Mouse (Mus musculus): ENCODE data around the gene Ppp6r1. TPM values are rescaled to one million over a fixed set of nuclear protein-coding genes. Genes with fewer than 3 reads are reported as not detected.

Gene Ppp6r1
- polyA plus RNA-seq, 1 experiment from 2014 or later = 10.9 TPM

DNA sequence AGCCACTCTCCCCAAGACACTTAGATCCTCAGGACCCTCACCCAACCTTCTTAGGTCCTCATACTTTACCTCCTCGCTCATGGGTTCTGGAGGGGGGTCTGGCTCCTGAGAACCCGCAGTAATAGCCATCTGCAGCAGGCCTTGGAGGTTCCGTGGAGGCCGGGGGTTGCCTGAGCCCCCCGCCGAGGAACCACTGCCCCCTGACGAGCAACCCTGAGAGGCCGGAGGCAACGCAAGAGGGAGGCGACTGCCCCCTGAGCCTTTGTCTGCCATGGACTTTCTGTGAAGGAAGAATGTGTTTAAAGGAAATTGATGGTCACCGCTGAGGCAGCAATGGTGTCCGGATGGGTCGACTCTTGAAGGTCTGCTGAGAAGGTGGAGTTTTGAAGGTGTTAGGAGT, 25.4 kb upstream of the Ppp6r1 start:
- peak overlapping the region; percentile 58 for H3K4me3 ChIP-seq (ENCODE audit: low read depth, low read length)
- peak overlapping the region; percentile 88 for H3K4me2 ChIP-seq (ENCODE audit: low read depth, low read length)
- ATAC-seq (ENCODE audit: low read depth) = no peak
- no peaks in the 10 kb centered on the region for H3K27me3 ChIP-seq (ENCODE audit: control insufficient read depth, insufficient read depth, low read length)
- peaks cover 6% of the 10 kb centered on the region; the same call in 1 of the 2 replicates for H3K4me1 ChIP-seq (ENCODE audit: control insufficient read depth, insufficient read depth, low read length)
- WGBS = under 1% methylated on average over 13 of the region's 13 CpGs
- peak overlapping the region; percentile 56 for H3K9ac ChIP-seq (replicated peaks; ENCODE audit: low read depth, low read length)
- peak overlapping the region; percentile 30; the same call in 1 of the 2 replicates for H3K27ac ChIP-seq (ENCODE audit: low read depth, low read length)
- no peaks in the 10 kb centered on the region for H3K36me3 ChIP-seq (ENCODE audit: control insufficient read depth, insufficient read depth, low read length)
- H3K9me3 ChIP-seq (ENCODE audit: control insufficient read depth, low read length) = no peaks in the 10 kb centered on the region

DNA sequence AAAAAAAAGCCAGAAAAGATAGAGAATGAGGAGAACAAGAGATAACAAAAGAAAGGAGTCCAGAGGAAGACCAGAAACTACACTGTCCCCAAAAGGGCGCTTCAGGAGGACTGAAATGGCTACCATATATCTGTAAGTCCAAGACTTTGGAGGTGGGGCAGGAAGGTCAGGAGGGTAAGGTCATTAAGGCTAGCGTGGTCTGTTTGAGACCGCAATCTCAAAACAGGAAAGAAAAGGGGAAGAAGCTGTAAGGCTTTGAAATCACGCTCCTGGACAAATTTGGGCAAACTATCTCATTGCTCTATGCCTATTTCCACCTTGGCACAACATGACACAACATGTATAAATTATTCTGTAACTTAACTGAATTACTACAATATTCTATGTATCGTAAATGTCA, 24.5 kb upstream of the Ppp6r1 start:
- WGBS = 86% methylated on average over 5 of the region's 5 CpGs
- no peak overlapping the region for H3K4me2 ChIP-seq (ENCODE audit: low read depth, low read length)
- no peaks in the 10 kb centered on the region for H3K9me3 ChIP-seq (ENCODE audit: control insufficient read depth, low read length)
- H3K27me3 ChIP-seq (ENCODE audit: control insufficient read depth, insufficient read depth, low read length) = no peaks in the 10 kb centered on the region
- no peaks in the 10 kb centered on the region for H3K36me3 ChIP-seq (ENCODE audit: control insufficient read depth, insufficient read depth, low read length)
- H3K27ac ChIP-seq (ENCODE audit: low read depth, low read length) = no peak overlapping the region
- H3K4me3 ChIP-seq (ENCODE audit: low read depth, low read length) = no peak overlapping the region
- H3K9ac ChIP-seq (replicated peaks; ENCODE audit: low read depth, low read length) = no peak overlapping the region
- peaks cover 6% of the 10 kb centered on the region; the same call in 1 of the 2 replicates for H3K4me1 ChIP-seq (ENCODE audit: control insufficient read depth, insufficient read depth, low read length)
- ATAC-seq (ENCODE audit: low read depth) = no peak

DNA sequence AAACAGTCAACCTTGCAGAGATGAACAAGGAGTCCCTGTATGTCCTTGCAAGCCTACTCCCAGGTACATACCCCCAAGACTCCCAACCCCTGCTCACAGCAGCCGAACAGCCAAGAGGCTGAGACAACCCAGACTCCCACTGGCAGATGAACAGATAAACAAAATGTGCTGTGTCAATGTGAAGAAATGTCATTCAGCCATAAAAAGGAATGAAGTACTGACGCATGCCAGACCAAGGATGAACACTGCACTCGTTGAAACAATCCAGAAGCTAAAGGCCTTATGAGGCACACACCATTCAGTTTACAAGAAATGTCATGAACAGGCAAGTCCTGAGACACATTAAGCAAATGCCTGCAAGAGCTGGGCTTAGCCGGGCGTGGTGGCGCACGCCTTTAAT, 16.4 kb upstream of the Ppp6r1 start:
- Histone ChIP-seq H3K4me1 (ENCODE audit: control insufficient read depth, insufficient read depth, low read length) (no peaks in the 10 kb centered on the region), H3K36me3 (ENCODE audit: control insufficient read depth, insufficient read depth, low read length) (peaks cover 32% of the 10 kb centered on the region), H3K9me3 (ENCODE audit: control insufficient read depth, low read length) (no peaks in the 10 kb centered on the region), H3K4me3 (ENCODE audit: low read depth, low read length) (no peak overlapping the region), H3K9ac (replicated peaks; ENCODE audit: low read depth, low read length) (no peak overlapping the region), H3K27me3 (ENCODE audit: control insufficient read depth, insufficient read depth, low read length) (no peaks in the 10 kb centered on the region), H3K27ac (ENCODE audit: low read depth, low read length) (no peak overlapping the region), H3K4me2 (ENCODE audit: low read depth, low read length) (no peak overlapping the region)
- no peak for ATAC-seq (ENCODE audit: low read depth)
- WGBS = 98% methylated on average over 7 of the region's 7 CpGs

DNA sequence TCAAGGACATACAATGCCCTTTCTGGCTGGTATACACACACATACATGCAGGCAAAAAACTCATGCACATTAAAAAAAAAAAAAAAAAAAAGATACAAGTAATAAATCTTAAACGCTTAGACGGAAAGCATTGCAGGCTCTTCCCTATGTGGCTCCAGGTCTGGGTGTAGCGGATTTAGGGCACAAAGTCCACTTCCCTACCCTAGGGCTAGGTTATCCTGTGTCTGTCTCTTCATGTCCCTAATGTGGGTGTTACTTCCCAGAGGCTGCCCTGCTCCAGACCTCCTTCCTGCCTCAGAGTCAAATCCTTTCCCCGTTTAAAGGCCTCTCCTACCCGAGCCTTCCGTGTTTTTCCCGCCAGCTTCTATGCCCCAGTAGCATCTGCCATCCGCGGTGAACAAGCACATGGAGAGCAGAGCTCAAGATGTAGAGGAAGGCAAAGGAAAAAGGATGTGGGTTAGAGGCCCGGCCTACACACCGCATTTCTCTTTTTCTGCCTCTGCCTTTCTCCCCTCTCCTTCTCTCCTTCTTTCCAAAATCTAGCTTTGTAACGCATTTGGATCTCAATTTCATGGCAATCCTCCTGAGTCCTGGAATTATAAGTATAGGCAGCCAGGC, 15.4 kb upstream of the Ppp6r1 start:
- H3K36me3 ChIP-seq (ENCODE audit: control insufficient read depth, insufficient read depth, low read length) = peaks cover 34% of the 10 kb centered on the region
- H3K9ac ChIP-seq (replicated peaks; ENCODE audit: low read depth, low read length) = no peak overlapping the region
- H3K9me3 ChIP-seq (ENCODE audit: control insufficient read depth, low read length) = no peaks in the 10 kb centered on the region
- no peaks in the 10 kb centered on the region for H3K4me1 ChIP-seq (ENCODE audit: control insufficient read depth, insufficient read depth, low read length)
- H3K4me3 ChIP-seq (ENCODE audit: low read depth, low read length) = no peak overlapping the region
- no peak for ATAC-seq (ENCODE audit: low read depth)
- no peaks in the 10 kb centered on the region for H3K27me3 ChIP-seq (ENCODE audit: control insufficient read depth, insufficient read depth, low read length)
- 92% methylated on average over 12 of the region's 12 CpGs for WGBS
- no peak overlapping the region for H3K27ac ChIP-seq (ENCODE audit: low read depth, low read length)
- no peak overlapping the region for H3K4me2 ChIP-seq (ENCODE audit: low read depth, low read length)

DNA sequence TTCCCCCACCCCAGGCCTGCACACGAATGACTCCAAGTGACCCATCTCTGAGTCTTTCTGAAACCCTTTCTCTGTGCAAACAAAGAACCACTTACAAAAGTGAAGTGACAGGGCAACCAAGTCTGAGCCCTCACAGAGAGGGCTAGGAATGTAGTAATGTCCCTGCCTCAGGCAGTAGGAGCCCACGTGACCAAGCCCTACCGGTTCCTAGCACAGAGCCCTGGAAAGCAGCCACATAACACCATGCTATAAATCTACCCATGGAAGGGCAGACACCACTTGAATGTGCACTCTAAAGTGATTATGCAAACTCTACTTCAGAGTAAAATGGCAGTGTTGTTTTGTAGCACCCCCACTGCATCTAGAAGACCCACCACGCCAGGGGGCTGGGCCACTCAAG, 13.1 kb upstream of the Ppp6r1 start:
- Histone ChIP-seq H3K9me3 (ENCODE audit: control insufficient read depth, low read length) (no peaks in the 10 kb centered on the region), H3K9ac (replicated peaks; ENCODE audit: low read depth, low read length) (no peak overlapping the region), H3K4me1 (ENCODE audit: control insufficient read depth, insufficient read depth, low read length) (no peaks in the 10 kb centered on the region), H3K27me3 (ENCODE audit: control insufficient read depth, insufficient read depth, low read length) (no peaks in the 10 kb centered on the region), H3K4me3 (ENCODE audit: low read depth, low read length) (no peak overlapping the region), H3K27ac (ENCODE audit: low read depth, low read length) (peak overlapping the region; percentile 40; the same call in 1 of the 2 replicates), H3K4me2 (ENCODE audit: low read depth, low read length) (no peak overlapping the region), H3K36me3 (ENCODE audit: control insufficient read depth, insufficient read depth, low read length) (peaks cover 30% of the 10 kb centered on the region)
- ATAC-seq (ENCODE audit: low read depth) = peak; percentile 95
- 25% methylated on average over 4 of the region's 4 CpGs for WGBS

DNA sequence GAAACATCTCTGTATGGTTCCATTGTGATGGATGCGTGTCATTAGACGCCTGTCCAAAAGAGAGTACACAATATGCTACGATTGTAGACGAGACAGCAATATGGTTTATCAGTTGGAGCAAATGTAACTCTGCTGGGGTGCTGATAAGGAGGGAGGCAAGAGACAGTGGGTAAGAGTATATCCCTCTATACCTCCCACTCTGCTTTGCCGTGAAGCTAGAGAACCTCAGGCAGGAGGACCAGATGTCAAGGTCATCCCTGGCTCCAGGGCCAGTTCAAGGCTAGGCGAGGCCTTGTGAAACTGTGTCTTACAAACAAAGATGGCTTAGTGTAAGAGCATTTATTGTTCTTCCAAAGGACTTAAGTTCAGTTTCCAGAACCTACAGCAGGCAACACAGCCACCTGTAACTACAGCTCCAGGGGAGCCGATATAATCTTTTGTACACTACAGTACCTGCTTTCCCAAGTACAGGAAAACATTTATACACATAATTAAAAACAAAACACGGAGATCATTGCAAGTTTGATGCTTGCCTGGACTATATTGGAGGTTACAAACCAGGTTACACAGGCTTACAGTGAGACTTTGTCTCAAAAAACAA, 11.9 kb upstream of the Ppp6r1 start:
- H3K27me3 ChIP-seq (ENCODE audit: control insufficient read depth, insufficient read depth, low read length) = no peaks in the 10 kb centered on the region
- H3K36me3 ChIP-seq (ENCODE audit: control insufficient read depth, insufficient read depth, low read length) = peaks cover 32% of the 10 kb centered on the region
- no peaks in the 10 kb centered on the region for H3K4me1 ChIP-seq (ENCODE audit: control insufficient read depth, insufficient read depth, low read length)
- no peak overlapping the region for H3K9ac ChIP-seq (replicated peaks; ENCODE audit: low read depth, low read length)
- H3K9me3 ChIP-seq (ENCODE audit: control insufficient read depth, low read length) = no peaks in the 10 kb centered on the region
- no peak for ATAC-seq (ENCODE audit: low read depth)
- no peak overlapping the region for H3K4me3 ChIP-seq (ENCODE audit: low read depth, low read length)
- WGBS = 92% methylated on average over 8 of the region's 8 CpGs
- no peak overlapping the region for H3K4me2 ChIP-seq (ENCODE audit: low read depth, low read length)
- no peak overlapping the region for H3K27ac ChIP-seq (ENCODE audit: low read depth, low read length)

DNA sequence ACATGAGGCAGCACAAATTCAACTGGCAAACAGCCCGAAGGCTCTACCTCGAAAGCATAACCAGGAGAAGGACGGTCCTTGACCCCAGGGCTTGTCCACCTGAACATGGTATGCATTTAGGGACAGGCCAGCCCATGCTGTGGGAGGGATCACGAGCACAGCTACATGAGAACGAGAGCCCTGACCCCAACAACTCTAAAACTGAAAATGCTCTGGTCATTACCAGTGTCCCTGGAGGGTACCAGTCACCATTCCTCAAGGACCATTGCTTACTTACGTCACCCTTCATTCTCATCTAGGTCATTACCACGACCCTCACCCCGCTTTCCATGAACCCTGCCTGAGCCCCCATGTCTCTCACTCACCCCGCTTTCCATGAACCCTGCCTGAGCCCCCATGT, 10.3 kb upstream of the Ppp6r1 start:
- ATAC-seq (ENCODE audit: low read depth) = no peak
- H3K27me3 ChIP-seq (ENCODE audit: control insufficient read depth, insufficient read depth, low read length) = no peaks in the 10 kb centered on the region
- peaks cover 26% of the 10 kb centered on the region for H3K36me3 ChIP-seq (ENCODE audit: control insufficient read depth, insufficient read depth, low read length)
- H3K27ac ChIP-seq (ENCODE audit: low read depth, low read length) = no peak overlapping the region
- H3K4me2 ChIP-seq (ENCODE audit: low read depth, low read length) = no peak overlapping the region
- H3K4me1 ChIP-seq (ENCODE audit: control insufficient read depth, insufficient read depth, low read length) = no peaks in the 10 kb centered on the region
- no peaks in the 10 kb centered on the region for H3K9me3 ChIP-seq (ENCODE audit: control insufficient read depth, low read length)
- 98% methylated on average over 9 of the region's 9 CpGs for WGBS
- no peak overlapping the region for H3K9ac ChIP-seq (replicated peaks; ENCODE audit: low read depth, low read length)
- H3K4me3 ChIP-seq (ENCODE audit: low read depth, low read length) = no peak overlapping the region

DNA sequence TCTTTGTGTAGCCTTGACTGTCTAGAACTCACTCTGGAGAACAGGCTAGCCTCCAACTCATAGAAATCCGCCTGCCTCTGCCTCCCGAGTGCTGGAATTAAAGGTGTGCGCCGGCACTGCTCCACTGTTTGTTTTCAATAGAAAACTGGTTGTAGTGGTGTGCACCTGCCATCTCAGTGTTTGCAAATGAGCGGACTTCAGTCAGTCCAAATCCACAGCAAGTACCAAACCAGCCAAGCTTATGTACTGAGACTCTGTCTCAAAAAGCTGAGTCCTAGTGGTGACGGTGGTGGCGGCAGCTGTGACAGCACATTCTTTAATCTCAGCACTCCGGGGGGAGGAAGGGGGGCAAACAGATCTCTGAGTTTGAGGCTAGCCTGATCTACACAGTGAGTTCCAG, 9.7 kb upstream of the Ppp6r1 start:
- H3K4me2 ChIP-seq (ENCODE audit: low read depth, low read length) = no peak overlapping the region
- H3K27ac ChIP-seq (ENCODE audit: low read depth, low read length) = no peak overlapping the region
- H3K4me3 ChIP-seq (ENCODE audit: low read depth, low read length) = no peak overlapping the region
- no peak for ATAC-seq (ENCODE audit: low read depth)
- H3K9me3 ChIP-seq (ENCODE audit: control insufficient read depth, low read length) = no peaks in the 10 kb centered on the region
- no peaks in the 10 kb centered on the region for H3K4me1 ChIP-seq (ENCODE audit: control insufficient read depth, insufficient read depth, low read length)
- H3K9ac ChIP-seq (replicated peaks; ENCODE audit: low read depth, low read length) = no peak overlapping the region
- 95% methylated on average over 8 of the region's 8 CpGs for WGBS
- H3K27me3 ChIP-seq (ENCODE audit: control insufficient read depth, insufficient read depth, low read length) = no peaks in the 10 kb centered on the region
- H3K36me3 ChIP-seq (ENCODE audit: control insufficient read depth, insufficient read depth, low read length) = peaks cover 26% of the 10 kb centered on the region; the same call in 1 of the 2 replicates

DNA sequence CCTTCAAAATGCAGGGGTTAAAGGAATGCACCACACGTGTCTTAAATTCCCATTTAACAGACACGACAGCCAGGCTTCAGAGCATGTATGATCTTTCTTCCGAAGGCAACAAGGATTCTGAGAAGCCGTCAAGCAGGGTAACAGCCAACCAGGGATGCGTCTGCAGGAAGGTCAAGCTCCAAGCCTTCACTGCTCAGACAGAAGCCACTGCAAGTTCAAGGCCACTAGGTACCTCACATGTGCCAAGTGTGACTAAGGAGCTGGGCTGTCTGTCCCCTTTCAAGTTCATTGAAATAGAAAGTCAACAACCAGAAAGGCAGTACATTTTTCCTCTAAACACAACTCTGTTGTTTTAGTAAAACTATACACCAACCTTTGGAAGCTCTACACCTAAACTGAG, 8.1 kb upstream of the Ppp6r1 start:
- Histone ChIP-seq H3K36me3 (ENCODE audit: control insufficient read depth, insufficient read depth, low read length) (peaks cover 23% of the 10 kb centered on the region; the same call in 1 of the 2 replicates), H3K27me3 (ENCODE audit: control insufficient read depth, insufficient read depth, low read length) (no peaks in the 10 kb centered on the region), H3K4me1 (ENCODE audit: control insufficient read depth, insufficient read depth, low read length) (no peaks in the 10 kb centered on the region), H3K9me3 (ENCODE audit: control insufficient read depth, low read length) (no peaks in the 10 kb centered on the region), H3K27ac (ENCODE audit: low read depth, low read length) (no peak overlapping the region), H3K4me3 (ENCODE audit: low read depth, low read length) (no peak overlapping the region), H3K4me2 (ENCODE audit: low read depth, low read length) (no peak overlapping the region), H3K9ac (replicated peaks; ENCODE audit: low read depth, low read length) (no peak overlapping the region)
- ATAC-seq (ENCODE audit: low read depth) = no peak
- 97% methylated on average over 5 of the region's 5 CpGs for whole genome bisulfite sequencing

Data from neural tube, embryonic 14.5 days (tissue).